Mouse (Mus musculus): ENCODE results near the gene E130114P18Rik. TPM values are rescaled to one million over a fixed set of nuclear protein-coding genes. Genes with fewer than 3 reads are reported as not detected.

The E130114P18Rik gene
- polyA plus RNA-seq, 1 experiment from 2014 or later: 0.72 TPM

DNA sequence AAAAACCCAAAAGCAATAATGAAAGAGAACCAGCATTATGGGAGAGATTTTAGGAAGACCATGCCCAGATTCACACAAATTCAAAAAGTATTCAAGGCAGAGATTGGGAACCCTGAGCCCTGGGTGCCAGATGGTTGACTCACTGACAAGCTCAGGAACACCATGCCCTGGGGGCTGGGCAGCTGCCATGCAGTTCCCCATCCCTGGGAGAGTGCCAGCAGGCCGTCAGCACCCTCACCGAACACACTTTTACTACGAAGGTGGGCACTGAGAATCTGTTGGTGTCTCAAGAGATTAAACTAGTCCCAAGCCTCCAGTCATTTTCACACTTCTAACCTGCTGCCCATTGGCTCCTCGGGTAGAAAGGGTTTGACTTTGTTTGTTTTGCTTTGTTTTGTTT lies 175.3 kb downstream of the E130114P18Rik start:
- WGBS (ENCODE audit: insufficient replicate concordance): 43% methylated on average over 4 of the region's 4 CpGs
- Histone ChIP-seq H3K4me3 (ENCODE audit: low read depth, low read length) (no peak overlapping the region), H3K27me3 (ENCODE audit: control insufficient read depth, insufficient read depth, low read length) (no peaks in the 10 kb centered on the region), H3K4me1 (ENCODE audit: control insufficient read depth, insufficient read depth, low read length) (peaks cover 22% of the 10 kb centered on the region), H3K4me2 (no peak overlapping the region), H3K27ac (ENCODE audit: low read depth, low read length) (no peak overlapping the region), H3K36me3 (ENCODE audit: control insufficient read depth, insufficient read depth, low read length) (no peaks in the 10 kb centered on the region), H3K9me3 (replicated peaks; ENCODE audit: control insufficient read depth, low read length) (no peaks in the 10 kb centered on the region), H3K9ac (ENCODE audit: low read depth, low read length) (no peak overlapping the region)
- no peak for ATAC-seq (replicated peaks; ENCODE audit: insufficient number of reproducible peaks, low FRiP score, low TSS enrichment)

DNA sequence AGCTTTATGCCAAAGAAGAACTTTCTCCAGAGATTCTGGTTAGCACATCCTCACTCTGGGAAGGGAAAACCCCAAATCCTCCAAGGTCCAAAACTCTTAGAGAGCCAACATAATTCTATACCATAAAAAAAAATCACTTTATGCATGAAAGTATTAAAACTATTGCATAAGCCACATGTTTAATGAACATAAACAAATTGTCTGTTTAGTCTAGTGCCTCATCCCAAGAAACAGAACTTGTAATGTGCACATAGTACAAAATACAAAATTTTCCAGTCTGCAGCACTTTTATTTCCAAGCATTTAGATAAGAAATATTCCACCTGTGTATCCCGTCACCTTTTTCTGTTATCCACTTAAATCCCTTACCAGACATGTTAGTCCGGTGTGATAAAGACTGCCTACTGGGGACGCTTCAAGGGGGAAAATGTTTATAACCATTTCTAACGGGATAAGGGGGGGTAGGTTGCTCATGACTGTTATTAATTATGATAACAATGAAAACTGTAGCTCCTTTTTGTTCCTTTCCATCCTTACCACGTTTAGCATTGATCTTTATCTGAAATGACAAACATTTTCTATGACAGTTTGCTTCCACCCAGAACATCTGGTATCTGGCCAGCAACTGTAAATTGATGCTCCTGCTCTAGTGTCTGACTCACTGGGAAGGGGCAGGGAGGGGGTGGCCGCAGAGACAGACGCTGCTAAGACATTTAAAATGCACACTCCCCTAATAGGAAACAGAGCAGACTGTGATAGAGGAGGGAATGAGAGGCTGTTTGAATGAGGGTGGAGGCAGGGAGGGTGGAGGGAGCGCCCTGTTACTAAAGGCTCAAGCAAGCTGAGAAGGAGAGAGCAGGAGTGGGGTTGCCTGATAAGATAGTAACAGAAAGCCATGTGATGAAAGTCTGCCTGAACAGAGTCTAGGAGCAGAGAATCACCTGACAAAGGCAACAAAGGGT lies 176.7 kb downstream of the E130114P18Rik start:
- ATAC-seq (replicated peaks; ENCODE audit: insufficient number of reproducible peaks, low FRiP score, low TSS enrichment): peak; percentile 93
- WGBS (ENCODE audit: insufficient replicate concordance): 12% methylated on average over 8 of the region's 8 CpGs
- Histone ChIP-seq H3K4me3 (ENCODE audit: low read depth, low read length) (no peak overlapping the region), H3K36me3 (ENCODE audit: control insufficient read depth, insufficient read depth, low read length) (no peaks in the 10 kb centered on the region), H3K4me1 (ENCODE audit: control insufficient read depth, insufficient read depth, low read length) (peaks cover 22% of the 10 kb centered on the region), H3K9me3 (replicated peaks; ENCODE audit: control insufficient read depth, low read length) (no peaks in the 10 kb centered on the region), H3K27me3 (ENCODE audit: control insufficient read depth, insufficient read depth, low read length) (no peaks in the 10 kb centered on the region), H3K9ac (ENCODE audit: low read depth, low read length) (0 out of 2 replicates have a peak overlapping the region, but pooled peaks have one; percentile 28), H3K4me2 (peak overlapping the region; percentile 42), H3K27ac (ENCODE audit: low read depth, low read length) (peak overlapping the region; percentile 64)

GRCm38 (mm10) chr4:97597443-97597842 lies 180.4 kb downstream of the E130114P18Rik start:
- H3K9me3 ChIP-seq (replicated peaks; ENCODE audit: control insufficient read depth, low read length): no peaks in the 10 kb centered on the region
- H3K4me1 ChIP-seq (ENCODE audit: control insufficient read depth, insufficient read depth, low read length): peaks cover 20% of the 10 kb centered on the region
- no peak overlapping the region for H3K9ac ChIP-seq (ENCODE audit: low read depth, low read length)
- H3K27ac ChIP-seq (ENCODE audit: low read depth, low read length): no peak overlapping the region
- ATAC-seq (replicated peaks; ENCODE audit: insufficient number of reproducible peaks, low FRiP score, low TSS enrichment): no peak
- no peak overlapping the region for H3K4me2 ChIP-seq
- no peak overlapping the region for H3K4me3 ChIP-seq (ENCODE audit: low read depth, low read length)
- no peaks in the 10 kb centered on the region for H3K36me3 ChIP-seq (ENCODE audit: control insufficient read depth, insufficient read depth, low read length)
- no peaks in the 10 kb centered on the region for H3K27me3 ChIP-seq (ENCODE audit: control insufficient read depth, insufficient read depth, low read length)
- 86% methylated on average over 1 of the region's 1 CpGs for WGBS (ENCODE audit: insufficient replicate concordance)

GRCm38 (mm10) chr4:97596348-97596747 lies 181.5 kb downstream of the E130114P18Rik start:
- Histone ChIP-seq H3K4me2 (no peak overlapping the region), H3K4me3 (ENCODE audit: low read depth, low read length) (no peak overlapping the region), H3K27me3 (ENCODE audit: control insufficient read depth, insufficient read depth, low read length) (no peaks in the 10 kb centered on the region), H3K4me1 (ENCODE audit: control insufficient read depth, insufficient read depth, low read length) (peaks cover 10% of the 10 kb centered on the region), H3K9me3 (replicated peaks; ENCODE audit: control insufficient read depth, low read length) (no peaks in the 10 kb centered on the region), H3K27ac (ENCODE audit: low read depth, low read length) (no peak overlapping the region), H3K9ac (ENCODE audit: low read depth, low read length) (no peak overlapping the region), H3K36me3 (ENCODE audit: control insufficient read depth, insufficient read depth, low read length) (no peaks in the 10 kb centered on the region)
- WGBS (ENCODE audit: insufficient replicate concordance): 82% methylated on average over 9 of the region's 9 CpGs
- ATAC-seq (replicated peaks; ENCODE audit: insufficient number of reproducible peaks, low FRiP score, low TSS enrichment): no peak

DNA sequence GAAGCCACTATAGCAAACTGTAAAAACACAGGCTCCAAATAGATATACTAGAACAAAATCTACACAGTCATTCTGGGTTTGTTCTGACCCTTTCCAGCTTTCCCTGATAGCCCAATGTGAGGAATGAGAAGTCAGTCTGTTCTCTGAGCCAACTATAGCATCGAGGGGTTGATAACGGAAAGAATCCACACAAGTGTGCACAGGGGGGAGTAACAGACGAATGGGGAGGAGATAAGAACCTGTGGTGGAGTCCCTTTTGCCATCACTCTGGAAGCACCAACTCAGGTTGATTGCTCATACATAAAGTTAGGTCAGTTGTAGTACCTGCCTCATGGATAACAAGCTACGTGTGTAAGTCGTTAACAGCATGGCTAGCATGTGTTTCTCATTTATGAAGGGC lies 184.0 kb downstream of the E130114P18Rik start:
- H3K27ac ChIP-seq (ENCODE audit: low read depth, low read length): no peak overlapping the region
- H3K27me3 ChIP-seq (ENCODE audit: control insufficient read depth, insufficient read depth, low read length): no peaks in the 10 kb centered on the region
- peaks cover 4% of the 10 kb centered on the region for H3K4me1 ChIP-seq (ENCODE audit: control insufficient read depth, insufficient read depth, low read length)
- no peak for ATAC-seq (replicated peaks; ENCODE audit: insufficient number of reproducible peaks, low FRiP score, low TSS enrichment)
- 23% methylated on average over 5 of the region's 5 CpGs for WGBS (ENCODE audit: insufficient replicate concordance)
- no peak overlapping the region for H3K4me2 ChIP-seq
- no peaks in the 10 kb centered on the region for H3K36me3 ChIP-seq (ENCODE audit: control insufficient read depth, insufficient read depth, low read length)
- no peak overlapping the region for H3K9ac ChIP-seq (ENCODE audit: low read depth, low read length)
- no peak overlapping the region for H3K4me3 ChIP-seq (ENCODE audit: low read depth, low read length)
- H3K9me3 ChIP-seq (replicated peaks; ENCODE audit: control insufficient read depth, low read length): no peaks in the 10 kb centered on the region

GRCm38 (mm10) chr4:97589790-97590189 lies 188.1 kb downstream of the E130114P18Rik start:
- no peak overlapping the region for H3K27ac ChIP-seq (ENCODE audit: low read depth, low read length)
- no peaks in the 10 kb centered on the region for H3K9me3 ChIP-seq (replicated peaks; ENCODE audit: control insufficient read depth, low read length)
- H3K4me2 ChIP-seq: no peak overlapping the region
- H3K9ac ChIP-seq (ENCODE audit: low read depth, low read length): no peak overlapping the region
- WGBS (ENCODE audit: insufficient replicate concordance): 71% methylated on average over 1 of the region's 1 CpGs
- no peak for ATAC-seq (replicated peaks; ENCODE audit: insufficient number of reproducible peaks, low FRiP score, low TSS enrichment)
- peaks cover 4% of the 10 kb centered on the region for H3K4me1 ChIP-seq (ENCODE audit: control insufficient read depth, insufficient read depth, low read length)
- no peaks in the 10 kb centered on the region for H3K36me3 ChIP-seq (ENCODE audit: control insufficient read depth, insufficient read depth, low read length)
- H3K27me3 ChIP-seq (ENCODE audit: control insufficient read depth, insufficient read depth, low read length): no peaks in the 10 kb centered on the region
- H3K4me3 ChIP-seq (ENCODE audit: low read depth, low read length): no peak overlapping the region

DNA sequence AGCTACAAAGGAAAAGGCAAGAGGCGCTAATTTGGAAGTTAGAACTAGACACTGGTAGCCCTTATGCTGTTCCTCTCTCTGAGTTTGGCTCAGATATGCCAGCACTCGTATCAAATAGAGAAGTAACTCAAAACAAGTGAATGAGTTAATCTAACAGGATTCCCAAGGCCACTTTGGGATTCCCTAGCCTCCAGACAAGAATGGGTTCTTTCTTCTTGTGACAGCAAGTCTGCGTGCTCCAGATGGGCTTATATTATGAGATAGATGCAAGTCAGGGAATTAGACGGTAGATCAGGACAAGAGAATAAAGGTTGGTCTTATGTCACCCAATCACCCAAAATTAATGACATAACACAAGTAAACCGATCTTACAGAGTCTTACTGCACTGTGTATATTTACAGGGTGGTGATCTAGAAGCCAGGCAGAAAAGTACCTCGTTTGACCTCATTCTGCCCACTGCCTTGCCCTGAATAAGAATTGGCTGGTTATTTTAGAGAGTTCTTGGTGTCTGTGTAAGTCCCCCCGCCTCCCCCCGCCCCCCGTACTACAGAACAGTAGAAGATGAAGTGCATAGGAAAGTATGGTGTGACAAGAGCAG lies 190.4 kb downstream of the E130114P18Rik start:
- ATAC-seq (replicated peaks; ENCODE audit: insufficient number of reproducible peaks, low FRiP score, low TSS enrichment): no peak
- Histone ChIP-seq H3K4me3 (ENCODE audit: low read depth, low read length) (no peak overlapping the region), H3K4me2 (no peak overlapping the region), H3K36me3 (ENCODE audit: control insufficient read depth, insufficient read depth, low read length) (no peaks in the 10 kb centered on the region), H3K27ac (ENCODE audit: low read depth, low read length) (no peak overlapping the region), H3K27me3 (ENCODE audit: control insufficient read depth, insufficient read depth, low read length) (no peaks in the 10 kb centered on the region), H3K9me3 (replicated peaks; ENCODE audit: control insufficient read depth, low read length) (no peaks in the 10 kb centered on the region), H3K9ac (ENCODE audit: low read depth, low read length) (no peak overlapping the region), H3K4me1 (ENCODE audit: control insufficient read depth, insufficient read depth, low read length) (no peaks in the 10 kb centered on the region)
- WGBS (ENCODE audit: insufficient replicate concordance): 70% methylated on average over 9 of the region's 9 CpGs

- Histone ChIP-seq H3K9me3 (replicated peaks; ENCODE audit: control insufficient read depth, low read length) (no peaks in the 10 kb centered on the region), H3K4me3 (ENCODE audit: low read depth, low read length) (no peak overlapping the region), H3K27ac (ENCODE audit: low read depth, low read length) (no peak overlapping the region), H3K9ac (ENCODE audit: low read depth, low read length) (no peak overlapping the region), H3K27me3 (ENCODE audit: control insufficient read depth, insufficient read depth, low read length) (no peaks in the 10 kb centered on the region), H3K4me2 (no peak overlapping the region), H3K36me3 (ENCODE audit: control insufficient read depth, insufficient read depth, low read length) (no peaks in the 10 kb centered on the region), H3K4me1 (ENCODE audit: control insufficient read depth, insufficient read depth, low read length) (no peaks in the 10 kb centered on the region)
- ATAC-seq (replicated peaks; ENCODE audit: insufficient number of reproducible peaks, low FRiP score, low TSS enrichment): no peak
- WGBS (ENCODE audit: insufficient replicate concordance): 87% methylated on average over 7 of the region's 7 CpGs
Observed at GRCm38 (mm10) chr4:97585170-97585569, 192.7 kb downstream of the E130114P18Rik start.

All from heart, embryonic 11.5 days (tissue).